Mouse (Mus musculus) cerebellum, postnatal 4 days (tissue): ENCODE data around the gene Boc.

ENCODE experiments used
- DNase-seq, 2 experiments: peaks; one replicate each; pipeline ENCODE4 v3.0.0; 2022; ENCODE audit warnings: low spot score in 2 of 2, mixed read lengths in 1 of 2

The Boc gene

GRCm38 (mm10) chr16:44558471-44559329 is at the start of gene Boc:
TSS of gene Boc (minus strand) at chr16:44558897.
- DNase-seq: peak; percentile 39 to 60

GRCm38 (mm10) chr16:44606643-44607042 is 47.9 kb upstream of the Boc start:
- DNase-seq: no peak

- no peak for DNase-seq
Observed at GRCm38 (mm10) chr16:44604021-44604616, 45.4 kb upstream of the Boc start.

GRCm38 (mm10) chr16:44601999-44602794 is 43.5 kb upstream of the Boc start:
- no peak for DNase-seq

- no peak for DNase-seq
Observed at GRCm38 (mm10) chr16:44601182-44601581, 42.5 kb upstream of the Boc start.

GRCm38 (mm10) chr16:44597106-44597806 is 38.6 kb upstream of the Boc start:
- no peak for DNase-seq

- no peak for DNase-seq
Observed at GRCm38 (mm10) chr16:44589506-44589905, 30.8 kb upstream of the Boc start.

- no peak for DNase-seq
Observed at GRCm38 (mm10) chr16:44579421-44580024, 20.8 kb upstream of the Boc start.

- DNase-seq: no peak
Observed at GRCm38 (mm10) chr16:44578551-44578950, 19.9 kb upstream of the Boc start.

GRCm38 (mm10) chr16:44568056-44568455 is 9.4 kb upstream of the Boc start:
- no peak for DNase-seq

- no peak for DNase-seq
Observed at GRCm38 (mm10) chr16:44565328-44566210, 6.9 kb upstream of the Boc start.

- no peak for DNase-seq
Observed at GRCm38 (mm10) chr16:44564359-44564758, 5.7 kb upstream of the Boc start.

- DNase-seq: no peak
Observed at GRCm38 (mm10) chr16:44562061-44562460, 3.4 kb upstream of the Boc start.

GRCm38 (mm10) chr16:44560214-44560613 is 1.5 kb upstream of the Boc start:
- no peak for DNase-seq

- DNase-seq: no peak
Observed at GRCm38 (mm10) chr16:44559330-44559695, 616 bp upstream of the Boc start.

GRCm38 (mm10) chr16:44557661-44558470 is 831 bp downstream of the Boc start:
- peak; percentile 40 to 75 for DNase-seq

- DNase-seq: no peak
Observed at GRCm38 (mm10) chr16:44557084-44557483, 1.6 kb downstream of the Boc start.

- no peak for DNase-seq
Observed at GRCm38 (mm10) chr16:44555791-44556709, 2.6 kb downstream of the Boc start.
